Mouse (Mus musculus): Measurements from ENCODE around the gene Lef1. TPM values are rescaled to one million over a fixed set of nuclear protein-coding genes. Genes with fewer than 3 reads are reported as not detected.

Lef1 gene
- total RNA-seq, 2 experiments from 2014 or later, result 0.60 TPM; not detected in 1

DNA sequence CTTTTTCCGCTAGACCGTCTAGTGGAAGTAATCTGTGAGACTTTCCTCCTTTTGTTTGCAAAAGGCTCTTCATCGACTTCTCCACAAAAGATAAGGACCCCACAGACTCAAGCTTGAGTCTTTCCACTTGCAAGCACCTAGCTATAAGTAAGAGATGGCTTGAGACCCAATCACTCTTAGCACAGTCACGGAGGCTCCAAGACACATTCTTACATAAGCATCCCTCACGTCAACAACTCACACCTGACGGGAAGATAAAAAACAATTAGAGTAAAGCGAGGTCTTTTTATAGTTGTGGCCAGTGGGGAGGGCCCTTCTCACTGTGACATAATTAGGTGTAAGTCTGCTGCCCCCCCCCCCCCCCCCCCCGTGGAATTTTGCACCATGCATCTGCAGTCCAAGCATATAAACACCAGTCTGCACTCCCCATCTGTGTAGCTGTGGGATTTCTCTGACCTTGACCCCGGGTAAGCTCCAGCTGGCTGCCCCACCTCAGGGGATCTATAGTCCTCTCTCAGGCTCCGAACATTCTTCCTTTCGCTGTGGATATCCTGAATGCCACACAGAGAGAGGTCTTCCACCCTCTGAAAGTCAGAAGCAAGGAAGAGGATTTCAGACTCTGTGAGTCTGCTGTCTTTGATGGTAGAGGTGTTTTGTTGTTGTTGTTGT is 61.2 kb downstream of the Lef1 start:
- no peak for ATAC-seq (replicated peaks; ENCODE audit: low FRiP score, poor library complexity, severe bottlenecking)

DNA sequence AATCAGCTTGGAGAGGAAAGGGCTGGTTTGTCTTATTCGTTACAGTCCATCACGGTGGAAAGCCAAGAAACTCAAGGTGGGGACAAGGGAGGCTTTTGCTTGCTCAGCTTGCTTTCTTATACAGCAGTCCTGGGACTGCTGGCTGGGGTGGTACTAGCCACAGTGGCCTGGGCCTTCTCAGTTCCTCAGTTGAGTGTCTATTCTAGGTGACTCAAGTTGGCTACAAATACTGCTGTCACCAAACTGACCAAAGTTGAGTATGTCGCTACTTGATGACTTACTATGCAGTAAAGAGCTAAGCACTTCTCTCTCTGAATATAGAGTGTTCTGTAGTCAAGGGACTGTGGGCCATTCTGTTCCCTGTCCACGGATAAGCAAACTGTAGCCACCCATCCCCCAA is 62.0 kb downstream of the Lef1 start:
- no peak for ATAC-seq (replicated peaks; ENCODE audit: low FRiP score, poor library complexity, severe bottlenecking)

DNA sequence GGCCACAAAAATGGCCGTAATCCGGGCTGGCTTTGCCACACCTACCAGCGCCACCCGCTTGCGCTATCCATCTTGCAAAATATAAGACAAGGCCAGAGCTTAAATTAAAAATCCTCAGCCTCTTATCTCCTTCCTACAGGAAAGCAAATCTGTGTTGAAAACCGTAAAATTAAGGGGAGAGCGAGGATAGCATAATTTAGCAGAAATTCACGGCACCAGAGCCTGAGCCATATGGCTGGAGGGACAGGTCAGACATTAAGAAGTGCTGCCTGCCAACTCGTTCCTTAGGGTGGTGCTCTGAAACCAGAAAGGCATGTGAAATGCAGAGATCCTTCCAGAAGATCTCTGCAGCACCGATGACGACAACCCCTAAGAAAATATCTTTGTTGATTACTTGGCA is 70.7 kb downstream of the Lef1 start:
- no peak for ATAC-seq (replicated peaks; ENCODE audit: low FRiP score, poor library complexity, severe bottlenecking)

DNA sequence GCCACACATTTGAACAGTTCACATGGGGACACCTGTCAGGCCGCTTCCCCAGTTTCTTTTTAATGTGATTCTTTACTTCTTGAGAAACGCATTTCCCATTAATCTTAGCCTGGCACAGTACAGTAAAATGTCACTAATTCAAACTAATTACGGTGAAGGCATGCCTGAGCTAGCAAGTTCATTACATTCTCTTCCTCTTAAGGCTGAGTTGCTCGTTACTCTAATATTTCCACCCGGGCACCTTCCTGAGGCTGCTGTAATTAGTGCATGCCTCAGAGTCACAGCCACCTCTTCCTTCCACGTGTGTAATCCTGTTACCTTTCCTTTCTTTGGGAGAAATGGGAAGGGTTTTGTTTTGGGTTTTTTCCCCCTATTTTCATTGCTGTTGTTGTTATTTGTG is 71.9 kb downstream of the Lef1 start:
- no peak for ATAC-seq (replicated peaks; ENCODE audit: low FRiP score, poor library complexity, severe bottlenecking)

DNA sequence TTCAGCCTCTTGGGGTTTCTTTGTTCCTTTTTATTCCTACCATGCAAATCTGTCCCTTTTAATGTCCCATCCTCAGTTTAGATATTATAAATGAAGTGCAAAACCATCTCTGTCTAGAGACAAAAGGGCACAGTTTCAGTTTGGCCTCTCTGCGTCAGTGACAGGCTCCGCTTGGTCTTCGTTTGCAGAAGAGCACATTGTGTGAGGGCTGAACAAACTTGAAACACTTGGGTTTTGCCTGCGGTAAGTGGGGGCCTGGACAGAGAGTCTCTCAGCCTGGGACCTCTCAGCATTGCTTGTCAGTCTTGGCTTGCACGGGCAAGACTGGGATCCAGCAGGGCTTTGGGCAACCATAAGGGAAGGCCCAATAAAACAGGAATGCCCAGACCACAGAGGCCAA is 75.9 kb downstream of the Lef1 start:
- ATAC-seq (replicated peaks; ENCODE audit: low FRiP score, poor library complexity, severe bottlenecking), result no peak

DNA sequence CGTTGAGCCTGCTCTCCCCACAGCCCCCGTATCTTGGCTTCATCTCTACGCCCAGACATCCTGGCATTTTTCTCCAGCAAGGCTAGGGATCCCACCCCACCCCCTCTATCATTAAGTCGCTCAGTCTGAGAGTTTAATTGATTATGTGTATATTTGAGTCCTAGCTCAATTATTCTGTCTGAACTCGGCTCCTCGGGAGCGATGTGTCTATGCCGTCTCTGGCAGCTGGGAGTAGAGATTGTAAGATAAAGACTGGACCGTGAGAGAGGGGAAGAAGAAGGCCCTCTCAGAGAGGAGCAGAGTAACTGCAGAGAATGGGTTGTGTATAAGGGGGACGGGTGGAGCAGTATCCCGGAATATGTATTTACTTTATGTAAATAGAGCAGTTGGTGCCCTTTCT is 80.0 kb downstream of the Lef1 start:
- no peak for ATAC-seq (replicated peaks; ENCODE audit: low FRiP score, poor library complexity, severe bottlenecking)

DNA sequence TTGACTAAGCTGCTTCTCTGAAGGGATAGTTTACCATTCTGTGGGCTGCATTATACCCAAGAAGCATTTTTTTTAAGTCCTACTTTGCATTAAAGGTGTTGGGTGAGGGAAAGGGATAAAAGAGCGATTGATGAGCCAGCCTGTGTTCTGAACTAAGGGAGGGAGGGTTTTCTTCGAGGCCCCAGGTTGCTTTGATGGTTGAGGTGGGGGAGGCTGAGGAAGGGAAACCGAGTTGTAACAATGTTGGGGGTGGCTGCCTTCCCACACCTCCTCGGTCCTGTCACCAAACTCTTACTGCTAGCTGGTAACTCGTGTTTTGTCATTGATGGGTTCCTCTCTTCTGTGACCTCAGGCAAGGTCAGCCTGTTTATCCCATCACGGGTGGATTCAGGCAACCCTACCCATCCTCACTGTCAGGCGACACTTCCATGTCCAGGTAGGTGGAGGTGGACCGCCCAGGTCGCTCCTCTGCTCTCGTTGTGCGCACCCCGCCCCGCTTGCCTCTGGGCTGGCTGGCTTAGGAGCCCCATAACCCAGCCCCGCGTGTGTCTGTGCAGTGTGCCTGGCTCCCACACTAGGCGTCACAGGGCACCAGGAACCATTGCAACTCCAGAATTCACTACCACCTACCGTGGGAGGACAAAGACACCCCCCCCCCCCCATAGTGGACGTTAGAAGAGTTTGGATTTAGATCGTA is 80.5 kb downstream of the Lef1 start:
- ATAC-seq (replicated peaks; ENCODE audit: low FRiP score, poor library complexity, severe bottlenecking), result no peak

DNA sequence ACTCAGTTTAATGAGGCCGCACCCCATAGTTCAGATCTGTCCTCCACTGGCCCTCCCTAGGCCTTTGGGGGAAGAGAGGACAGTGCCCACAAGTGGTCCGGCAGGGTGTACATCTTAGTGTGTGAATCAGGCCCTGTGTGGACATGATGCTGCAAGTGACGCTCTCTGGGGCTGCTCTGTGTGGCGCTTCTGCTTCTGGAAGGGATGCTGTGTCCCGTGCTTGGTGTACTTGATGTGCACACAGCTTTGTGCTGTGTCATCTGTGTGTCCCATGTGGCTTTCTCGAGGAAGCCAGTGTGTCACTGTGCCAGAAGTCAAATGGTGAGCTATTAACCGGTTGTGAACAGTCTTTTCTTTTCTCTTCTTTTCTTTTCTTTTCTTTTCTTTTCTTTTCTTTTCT is 81.2 kb downstream of the Lef1 start:
- ATAC-seq (replicated peaks; ENCODE audit: low FRiP score, poor library complexity, severe bottlenecking), result no peak

DNA sequence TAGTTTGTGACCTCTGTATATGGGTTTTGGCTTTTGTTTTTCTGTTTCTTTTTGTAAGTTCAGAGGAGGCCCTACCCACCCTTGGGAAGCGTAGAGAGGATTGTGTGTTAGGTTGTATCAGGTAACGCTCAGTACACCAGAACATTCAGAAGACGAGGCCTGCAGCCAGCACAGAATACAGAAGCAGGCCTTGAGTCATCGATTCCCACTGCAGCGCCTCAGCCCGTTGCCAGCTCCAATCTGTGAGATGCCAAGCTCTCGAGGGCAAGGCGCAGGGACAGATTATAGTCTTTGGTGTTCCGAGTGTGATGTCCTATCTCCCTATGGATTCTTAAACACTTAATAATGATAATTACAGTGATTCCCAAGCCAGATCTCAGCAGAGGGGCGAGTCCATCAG is 85.8 kb downstream of the Lef1 start:
- no peak for ATAC-seq (replicated peaks; ENCODE audit: low FRiP score, poor library complexity, severe bottlenecking)

DNA sequence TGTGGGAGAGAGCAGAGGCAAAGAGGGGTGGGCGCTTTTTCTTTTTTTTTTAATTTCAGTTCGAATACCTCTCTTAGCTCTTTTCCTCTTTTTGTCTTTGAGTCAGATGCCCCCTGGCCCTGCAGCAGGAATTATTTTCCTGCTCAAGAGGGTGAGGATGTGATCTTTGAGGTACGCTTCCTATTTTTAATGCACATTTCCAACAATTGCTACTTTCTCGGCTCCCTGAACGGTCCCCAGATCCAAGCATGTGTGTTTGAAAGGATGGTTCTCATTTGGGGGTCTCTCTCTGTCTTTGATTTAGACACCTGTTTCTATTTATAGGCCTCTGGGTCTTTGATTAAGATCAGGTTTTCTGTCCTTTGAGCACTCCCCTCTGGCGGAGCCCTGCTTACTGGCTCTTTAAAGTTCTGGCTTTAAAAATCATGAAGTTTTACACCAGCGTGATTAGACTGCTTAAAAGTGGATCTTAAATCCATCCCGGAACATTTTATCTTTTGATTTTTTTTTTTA is 86.3 kb downstream of the Lef1 start:
- ATAC-seq (replicated peaks; ENCODE audit: low FRiP score, poor library complexity, severe bottlenecking), result no peak

DNA sequence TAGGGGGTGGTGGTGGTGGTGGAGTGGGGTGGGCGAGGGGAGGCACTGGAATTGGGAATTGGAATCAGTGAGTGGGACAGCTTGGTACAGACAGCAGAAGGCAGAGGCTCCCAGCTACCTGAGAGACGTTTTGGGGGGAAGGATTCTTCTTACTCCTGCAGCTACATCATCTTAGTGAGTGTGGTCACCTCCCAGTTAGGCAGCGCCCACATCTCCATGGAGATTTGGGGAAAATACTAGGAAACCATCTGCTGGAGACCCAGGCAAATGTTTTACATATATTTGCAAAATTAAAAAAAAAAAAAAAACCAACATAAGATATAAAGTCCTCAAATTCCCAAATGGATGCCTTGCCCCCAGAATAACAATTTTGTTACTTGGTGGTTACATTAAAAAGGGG is 88.7 kb downstream of the Lef1 start:
- ATAC-seq (replicated peaks; ENCODE audit: low FRiP score, poor library complexity, severe bottlenecking), result no peak

DNA sequence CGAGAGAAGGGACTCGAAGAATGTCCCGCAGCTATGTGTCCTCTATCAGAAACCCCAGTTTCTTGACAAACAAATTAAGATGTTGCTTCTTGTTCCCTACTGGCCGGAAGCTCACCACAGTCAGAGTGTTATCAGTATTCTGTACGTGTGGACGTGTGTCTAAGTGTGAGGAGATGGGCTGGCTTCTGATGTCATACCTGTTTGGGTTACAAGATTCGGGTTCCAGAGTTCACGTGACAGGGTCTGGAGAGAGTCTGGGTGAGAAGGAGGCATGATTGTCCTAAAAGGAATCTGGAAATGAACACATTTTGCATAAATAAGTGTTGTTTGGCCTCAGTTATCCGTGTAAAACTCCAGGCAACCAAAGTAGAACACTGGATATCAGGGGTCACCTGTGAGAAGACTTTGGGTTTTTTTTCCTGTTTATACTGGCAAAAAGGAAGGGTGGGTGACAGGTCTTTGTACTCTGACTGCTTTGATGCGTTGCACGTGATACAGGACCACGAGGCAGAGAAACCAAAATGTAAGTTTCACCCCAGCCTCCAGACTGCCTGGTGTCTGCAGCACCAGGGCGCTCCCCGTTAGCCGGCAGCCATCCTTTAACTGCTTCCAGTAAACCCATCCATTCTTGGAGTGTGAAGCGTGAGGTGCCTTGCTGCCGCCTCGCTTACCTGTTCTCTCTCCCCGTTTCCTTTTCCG is 89.5 kb downstream of the Lef1 start:
- no peak for ATAC-seq (replicated peaks; ENCODE audit: low FRiP score, poor library complexity, severe bottlenecking)

DNA sequence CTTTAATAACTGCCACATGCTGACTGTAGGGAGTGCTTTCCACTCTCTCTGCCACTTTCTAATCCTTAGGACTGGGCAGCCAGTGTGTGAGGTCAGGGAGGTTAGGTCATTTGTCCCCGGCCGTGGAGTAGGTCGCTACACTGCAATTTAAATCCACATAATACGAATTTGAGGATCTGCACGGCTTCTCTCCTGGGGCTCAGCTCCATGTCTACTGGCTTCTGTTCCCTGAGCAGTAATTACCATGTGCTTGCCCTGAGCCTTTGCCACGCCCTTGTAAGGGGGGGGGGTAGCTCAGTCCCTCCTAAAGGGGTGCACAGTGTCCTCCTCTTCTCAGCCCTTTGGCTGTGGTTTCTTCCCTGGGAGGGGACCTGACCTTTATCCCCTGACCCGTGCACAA is 92.0 kb downstream of the Lef1 start:
- no peak for ATAC-seq (replicated peaks; ENCODE audit: low FRiP score, poor library complexity, severe bottlenecking)

DNA sequence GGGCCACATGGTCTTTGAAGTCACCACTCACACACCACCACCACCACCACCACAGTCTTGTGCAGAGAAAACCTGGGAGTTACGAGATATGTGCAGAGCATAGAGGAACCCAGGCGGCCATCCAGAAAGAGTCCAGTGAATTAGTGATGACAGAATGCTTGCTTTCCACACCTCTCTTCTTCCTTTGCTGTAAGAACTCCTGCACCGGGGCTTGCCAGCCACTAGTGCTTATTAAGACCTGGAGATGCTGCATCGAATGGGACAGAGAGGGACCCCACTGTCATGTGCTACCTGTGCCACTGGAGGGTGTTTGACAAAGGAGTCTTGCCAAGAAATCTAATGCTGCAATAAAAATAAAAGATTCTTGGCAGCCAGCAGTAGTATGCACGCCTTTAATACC is 97.6 kb downstream of the Lef1 start:
- ATAC-seq (replicated peaks; ENCODE audit: low FRiP score, poor library complexity, severe bottlenecking), result no peak

DNA sequence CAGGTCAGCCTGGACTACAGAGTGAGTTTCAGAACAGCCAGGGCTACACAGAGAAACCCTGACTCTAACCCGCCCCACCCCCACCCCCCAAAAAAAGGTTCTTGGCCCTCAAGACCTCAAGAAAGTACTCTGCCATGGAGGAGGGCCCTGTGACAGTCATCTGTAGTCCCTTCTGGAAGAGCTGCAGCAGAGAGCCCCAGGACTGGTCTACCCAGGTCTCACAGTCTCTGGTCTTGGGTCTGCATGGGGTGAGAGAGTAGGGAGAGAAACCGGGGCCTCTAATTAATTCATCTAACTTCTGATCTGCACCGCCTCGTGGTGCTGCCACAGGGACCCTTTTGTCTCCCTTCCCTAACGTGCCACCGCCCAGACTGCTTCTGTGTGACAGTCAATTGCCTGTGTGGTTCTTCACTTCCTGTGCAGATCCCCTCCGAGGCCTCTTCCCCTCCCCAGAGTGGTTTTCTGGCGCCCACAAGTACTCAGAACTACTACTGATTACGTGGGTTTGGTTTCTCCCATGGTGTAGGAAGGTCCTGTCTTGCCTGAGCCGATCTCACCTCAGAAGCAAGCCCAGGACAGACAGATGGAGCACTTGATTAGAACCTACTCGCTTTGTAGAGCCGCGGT is 98.1 kb downstream of the Lef1 start:
- no peak for ATAC-seq (replicated peaks; ENCODE audit: low FRiP score, poor library complexity, severe bottlenecking)

DNA sequence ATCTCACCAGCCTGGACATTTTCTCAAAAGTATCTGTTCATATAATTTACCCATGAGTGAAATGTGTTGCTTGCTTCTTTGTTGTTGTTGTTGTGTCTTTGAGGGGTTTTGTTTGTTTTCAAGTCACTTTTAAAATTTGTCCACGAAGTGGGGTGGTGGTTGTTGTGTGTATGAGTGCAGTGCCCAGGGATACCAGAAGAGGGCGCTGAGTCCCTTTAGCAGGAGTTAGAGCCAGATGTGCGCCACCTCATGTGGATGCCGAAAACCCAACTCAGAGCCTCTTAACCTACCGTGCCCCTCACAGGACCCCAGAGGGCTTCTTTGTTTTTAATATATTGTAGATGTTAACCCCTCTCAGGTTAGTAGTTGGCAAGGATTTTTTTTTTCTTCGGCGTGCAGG is 101.9 kb downstream of the Lef1 start:
- ATAC-seq (replicated peaks; ENCODE audit: low FRiP score, poor library complexity, severe bottlenecking), result no peak

DNA sequence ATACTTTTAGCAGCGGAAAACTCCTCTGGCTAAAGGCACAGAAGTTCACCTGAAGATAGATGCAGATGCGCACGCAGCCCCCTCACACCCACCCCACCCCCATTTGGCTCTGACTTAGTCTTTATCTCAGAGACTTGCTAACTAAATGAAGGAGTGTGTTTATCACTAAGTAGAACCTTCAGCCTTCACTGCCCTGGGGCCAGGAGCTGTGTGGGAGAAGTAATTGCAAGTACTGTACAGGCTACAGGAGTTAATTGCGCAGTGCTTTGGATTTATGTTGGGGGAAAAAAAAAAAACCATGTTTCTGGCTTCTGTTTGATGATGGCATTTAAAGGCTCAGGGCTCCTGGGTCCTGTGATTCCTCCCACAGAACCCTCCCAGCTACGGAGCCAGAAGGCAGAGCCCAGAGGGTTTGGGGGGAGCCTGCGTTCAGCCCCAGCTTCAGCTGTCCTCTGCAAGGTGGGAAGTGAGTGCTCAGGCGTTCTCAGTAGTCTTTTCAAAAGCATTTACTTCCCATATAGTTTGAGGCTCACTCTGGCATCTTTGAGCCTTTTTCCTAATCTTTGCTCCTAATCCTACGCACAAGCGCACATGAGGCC is 103.9 kb downstream of the Lef1 start:
- no peak for ATAC-seq (replicated peaks; ENCODE audit: low FRiP score, poor library complexity, severe bottlenecking)

DNA sequence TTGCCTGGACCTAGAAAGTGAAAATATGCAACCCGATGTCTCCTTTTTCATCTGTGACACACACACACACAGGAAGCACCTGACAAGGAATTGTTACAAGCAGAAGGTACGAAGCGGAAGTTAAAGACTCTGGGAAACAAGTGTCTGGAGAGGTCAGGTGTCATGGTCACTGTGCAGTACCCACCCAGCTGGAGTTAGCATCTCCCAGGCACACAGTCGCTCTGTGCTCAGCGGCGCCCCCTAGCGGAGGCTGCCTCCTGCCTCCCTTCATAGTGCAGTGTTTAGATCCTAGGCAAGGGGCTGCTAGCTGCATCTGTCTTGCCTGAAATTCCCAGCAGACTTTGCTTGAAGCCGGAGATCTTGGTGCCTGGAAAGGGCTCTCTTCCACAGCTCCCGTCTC is 104.6 kb downstream of the Lef1 start:
- no peak for ATAC-seq (replicated peaks; ENCODE audit: low FRiP score, poor library complexity, severe bottlenecking)

DNA sequence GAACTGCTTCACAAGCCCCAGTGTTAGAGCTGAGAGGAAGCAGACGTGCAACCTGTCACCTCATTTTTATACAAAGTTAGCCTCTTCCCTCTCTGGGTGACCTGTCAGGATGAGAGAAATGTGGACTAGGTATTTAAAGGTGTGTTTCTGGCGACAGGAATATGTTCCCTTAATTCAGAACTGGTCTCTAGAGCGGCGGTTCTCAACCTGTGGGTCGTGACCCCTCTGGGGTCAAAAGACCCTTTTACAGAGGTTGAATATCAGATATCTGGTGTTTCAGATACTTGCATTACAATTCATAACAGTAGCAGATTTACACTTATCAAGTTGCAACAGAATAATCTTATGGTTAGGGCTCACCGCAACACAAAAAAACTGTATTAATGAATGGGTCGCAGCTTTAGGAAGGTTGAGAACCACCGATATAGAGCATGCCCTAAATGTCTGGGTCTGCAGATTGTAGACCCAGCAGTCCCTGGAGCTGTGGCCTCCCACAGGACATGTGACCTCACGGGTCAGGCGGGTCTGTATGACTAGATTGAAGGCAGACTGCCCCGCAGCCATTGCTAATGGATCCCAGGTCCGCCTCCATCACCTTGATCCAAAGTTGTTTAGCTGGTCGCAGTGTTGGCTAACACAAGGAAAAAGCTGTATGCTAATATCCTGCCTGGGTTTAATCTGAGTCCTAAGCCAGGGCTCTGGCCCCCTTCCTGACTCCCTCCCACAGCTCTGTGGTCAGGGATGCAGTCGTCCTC is 108.5 kb downstream of the Lef1 start:
- no peak for ATAC-seq (replicated peaks; ENCODE audit: low FRiP score, poor library complexity, severe bottlenecking)

DNA sequence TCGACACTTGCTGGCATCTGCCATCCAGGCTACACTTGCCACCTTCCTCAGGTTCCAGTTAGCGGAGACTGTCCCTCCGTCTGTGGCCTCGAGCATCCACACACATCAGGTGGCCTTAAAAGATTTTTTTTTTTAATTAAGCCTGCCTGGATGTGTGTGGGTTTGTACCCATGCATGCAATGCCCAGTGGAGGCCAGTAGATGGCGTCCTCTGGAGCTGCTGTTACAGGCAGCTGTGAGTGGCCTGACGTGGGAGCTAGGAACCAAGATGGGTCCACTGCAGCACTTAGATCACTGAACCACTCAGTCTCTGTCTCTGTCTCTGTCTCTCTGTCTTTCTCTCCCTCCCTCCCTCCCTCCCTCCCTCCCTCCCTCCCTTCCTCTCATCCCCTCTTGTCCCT is 117.8 kb downstream of the Lef1 start:
- ATAC-seq (replicated peaks; ENCODE audit: low FRiP score, poor library complexity, severe bottlenecking), result no peak

Measured in erythroblast, adult 5-6 weeks (primary cell).